Mouse (Mus musculus) olfactory bulb, adult 2 months (tissue): Measurements from ENCODE around the gene 4930432M17Rik.

Experiments
- CTCF ChIP-seq: fragments of 200-500 bp; IDR thresholded peaks from 2 replicates; pipeline ENCODE4 v1.5.1; 2012; ENCODE audit warnings: low read depth, mild to moderate bottlenecking, low read length, moderate library complexity; ENCODE audit not compliant: insufficient read depth
- POLR2A ChIP-seq: fragments of 200-500 bp; IDR thresholded peaks from 2 replicates; pipeline ENCODE4 v1.6.1; 2012; ENCODE audit warnings: mild to moderate bottlenecking, low read depth, low read length, moderate library complexity; ENCODE audit not compliant: insufficient read depth

DNA sequence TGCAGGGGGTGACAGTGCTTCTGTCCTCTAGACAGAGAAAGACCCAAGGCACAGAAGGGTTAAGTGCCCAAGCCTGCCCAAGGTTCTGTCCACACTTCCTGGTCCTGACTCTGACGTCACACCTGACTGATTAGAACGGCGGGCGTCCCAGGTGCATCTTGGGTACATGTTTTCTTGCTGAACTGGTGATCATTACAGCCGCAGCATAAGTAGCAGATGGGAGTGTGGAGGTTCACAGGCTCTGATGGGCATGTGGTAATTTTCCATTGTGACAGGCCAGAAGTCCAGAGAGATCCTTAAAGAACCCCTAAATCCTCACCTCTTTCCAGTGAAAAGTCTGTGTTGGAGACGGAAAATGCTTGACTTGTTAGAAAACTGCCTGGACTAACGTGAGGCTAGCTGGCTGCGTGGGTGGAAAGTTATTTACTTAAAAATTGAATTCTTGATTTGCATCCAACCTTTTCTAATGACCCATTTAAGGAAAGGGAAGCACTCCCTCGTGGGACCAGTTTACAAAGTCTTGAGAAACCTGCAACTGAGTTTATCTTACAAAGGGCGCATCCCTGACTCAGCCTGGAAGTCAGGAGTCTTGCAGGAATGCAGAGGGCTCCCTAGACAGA, 20.4 kb upstream of the 4930432M17Rik start:
- TF ChIP-seq CTCF (no peak), POLR2A (no peak)
